Mouse (Mus musculus) brown adipose tissue, adult 24 weeks (tissue): ENCODE data around the gene Spout1. TPM values are rescaled to one million over a fixed set of nuclear protein-coding genes. Genes with fewer than 3 reads are reported as not detected.
"Not testable (repeated sequence)": the region's sequence is repeated elsewhere in the genome, so short reads cannot be mapped to it uniquely, and the experiment has no call there.

Source experiments
- H3K27ac ChIP-seq: fragments of 200-500 bp; replicated peaks from 2 replicates; pipeline ENCODE4 v1.5.1; 2012; ENCODE audit warnings: low read depth, mild to moderate bottlenecking, low read length
- H3K4me1 ChIP-seq: fragments of 200-500 bp; 2 replicates; pipeline ENCODE4 v1.6.1; 2012; ENCODE audit warnings: low read length, mixed read lengths; ENCODE audit not compliant: control insufficient read depth, insufficient read depth, insufficient read length
- H3K4me3 ChIP-seq: fragments of 200-500 bp; 2 replicates; pipeline ENCODE4 v1.5.1; 2012; ENCODE audit warnings: low read depth, mild to moderate bottlenecking, low read length, moderate library complexity; ENCODE audit not compliant: insufficient read depth
- polyA plus RNA-seq: library from polyadenylated mRNA; stranded (reverse); fragments of >200 nt; gene quantifications from 2 replicates; pipeline ENCODE4 v1.2.4, GENCODE M21; 2012; ENCODE audit not compliant: missing spikeins, insufficient read depth, insufficient read length

The Spout1 gene
- polyA plus RNA-seq, 1 experiment, result 12.7 TPM

DNA sequence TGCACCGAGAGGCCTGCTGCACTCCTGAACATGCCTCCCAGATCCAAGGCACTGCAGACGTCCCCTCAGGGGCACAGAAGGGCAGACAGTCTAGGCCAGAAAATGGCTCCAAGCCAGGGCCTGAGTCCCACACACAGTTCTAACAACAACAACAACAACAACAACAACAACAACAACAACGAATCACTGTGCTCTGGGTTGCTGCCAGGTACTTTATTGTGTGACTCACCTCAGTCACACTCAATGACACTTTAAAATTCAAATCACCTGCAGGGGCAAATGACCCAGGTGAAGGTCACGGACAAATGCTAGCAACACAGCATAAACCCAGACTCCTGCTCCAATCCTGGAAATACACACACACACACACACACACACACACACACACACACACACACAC, 19.8 kb upstream of the Spout1 start:
- Histone ChIP-seq H3K4me3 (no peak overlapping the region), H3K27ac (no peak overlapping the region), H3K4me1 (peaks cover 4% of the 10 kb centered on the region; the same call in 1 of the 2 replicates)

DNA sequence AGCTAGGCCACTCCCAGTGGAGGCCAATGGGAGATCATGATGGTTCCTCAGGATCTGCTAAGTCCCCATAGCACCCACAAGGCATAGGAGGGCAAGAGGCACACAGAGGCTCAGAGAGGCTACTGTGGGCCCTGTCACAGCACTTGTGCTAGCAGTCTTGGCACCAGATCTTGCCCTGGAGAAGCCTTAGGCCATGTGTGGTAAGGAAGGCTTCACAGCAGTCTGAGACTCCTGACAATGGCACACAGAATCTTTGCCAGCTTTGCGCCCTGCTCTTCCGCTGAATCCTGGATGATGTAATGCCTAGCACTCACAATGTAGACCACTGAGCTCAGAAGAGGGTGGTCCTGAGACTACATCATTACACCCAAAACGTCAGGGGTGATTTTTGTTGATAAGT, 16.4 kb upstream of the Spout1 start:
- Histone ChIP-seq H3K27ac (no peak overlapping the region), H3K4me3 (no peak overlapping the region), H3K4me1 (peaks cover 2% of the 10 kb centered on the region; the same call in 1 of the 2 replicates)

DNA sequence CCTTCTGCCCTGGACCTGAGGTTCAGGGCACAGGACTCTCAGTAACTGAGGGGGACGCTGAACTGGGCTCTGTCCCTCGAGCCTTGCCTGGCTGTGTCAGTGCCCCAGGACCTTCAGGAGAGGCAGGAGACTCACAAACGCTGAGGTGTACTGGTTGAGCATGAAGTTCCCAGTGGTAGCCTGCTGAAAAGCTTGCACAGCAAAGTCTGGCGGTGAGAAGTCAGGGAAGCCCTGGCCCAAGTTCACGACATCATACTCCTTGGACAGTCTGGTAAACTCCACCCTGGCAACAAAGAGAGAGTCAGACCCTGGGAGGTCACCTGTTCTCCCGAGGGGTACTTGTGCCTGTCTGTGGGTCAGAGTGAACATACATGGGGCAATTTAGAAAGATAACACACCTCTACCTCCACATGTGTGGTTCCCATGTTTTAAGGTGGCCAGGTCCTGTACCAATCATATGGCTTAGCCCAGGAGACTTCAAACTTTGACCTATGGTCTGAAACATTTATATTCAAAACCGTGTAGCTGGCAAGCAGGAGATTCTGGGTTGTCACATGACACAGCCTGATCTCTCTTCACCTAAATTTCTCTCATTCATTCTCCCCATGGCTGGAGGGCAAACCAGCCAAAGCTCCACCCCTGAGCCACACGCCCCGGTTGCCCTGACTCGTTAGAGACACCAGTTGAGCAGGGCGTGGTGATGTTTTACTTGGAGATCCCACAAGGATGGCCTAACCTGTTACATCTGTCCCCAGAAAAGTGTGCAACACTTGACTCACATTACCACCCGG, 13.7 kb upstream of the Spout1 start:
- Histone ChIP-seq H3K4me1 (no peaks in the 10 kb centered on the region), H3K27ac (no peak overlapping the region), H3K4me3 (no peak overlapping the region)

DNA sequence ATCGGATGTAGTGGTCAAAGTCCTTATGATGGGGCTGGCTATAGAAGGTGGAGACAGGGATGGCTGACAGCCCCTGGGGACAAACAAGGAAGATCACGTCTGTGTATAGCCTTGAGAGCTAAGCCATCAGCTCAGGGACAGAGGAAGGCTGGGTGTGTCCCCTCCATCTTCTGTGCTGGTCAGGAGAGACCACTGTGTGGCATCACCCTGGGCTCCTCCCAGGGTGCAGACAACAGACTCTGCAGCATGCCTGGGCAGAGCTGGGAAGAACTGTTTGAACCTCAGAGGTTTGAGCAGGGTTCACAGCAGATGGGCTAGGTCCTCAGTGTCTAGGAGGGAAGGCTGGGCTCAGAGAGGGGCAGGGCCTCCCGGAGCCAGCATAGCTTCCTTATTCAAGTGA, 7.4 kb upstream of the Spout1 start:
- no peaks in the 10 kb centered on the region for H3K4me1 ChIP-seq
- H3K27ac ChIP-seq, result no peak overlapping the region
- no peak overlapping the region for H3K4me3 ChIP-seq

DNA sequence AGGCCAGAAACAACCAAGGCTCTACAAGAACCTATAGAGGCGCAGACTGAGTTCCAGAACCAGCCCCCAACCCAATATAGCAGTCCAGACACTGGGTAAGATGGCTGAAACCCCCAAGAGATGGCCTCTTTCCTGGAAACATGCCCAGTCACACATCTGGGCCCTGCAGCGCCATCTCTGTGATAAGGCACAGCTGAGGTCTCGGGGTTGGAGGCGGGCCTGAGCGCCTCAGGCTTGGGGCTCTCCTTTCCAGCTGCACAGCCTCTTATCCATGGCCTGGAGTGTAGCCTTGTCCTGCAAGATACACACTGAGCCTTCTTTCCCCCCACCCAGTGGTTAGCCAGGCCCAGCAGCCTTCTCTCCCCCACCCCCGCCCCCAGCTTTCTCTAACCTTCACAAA, 7.0 kb upstream of the Spout1 start:
- no peaks in the 10 kb centered on the region for H3K4me1 ChIP-seq
- no peak overlapping the region for H3K27ac ChIP-seq
- no peak overlapping the region for H3K4me3 ChIP-seq

DNA sequence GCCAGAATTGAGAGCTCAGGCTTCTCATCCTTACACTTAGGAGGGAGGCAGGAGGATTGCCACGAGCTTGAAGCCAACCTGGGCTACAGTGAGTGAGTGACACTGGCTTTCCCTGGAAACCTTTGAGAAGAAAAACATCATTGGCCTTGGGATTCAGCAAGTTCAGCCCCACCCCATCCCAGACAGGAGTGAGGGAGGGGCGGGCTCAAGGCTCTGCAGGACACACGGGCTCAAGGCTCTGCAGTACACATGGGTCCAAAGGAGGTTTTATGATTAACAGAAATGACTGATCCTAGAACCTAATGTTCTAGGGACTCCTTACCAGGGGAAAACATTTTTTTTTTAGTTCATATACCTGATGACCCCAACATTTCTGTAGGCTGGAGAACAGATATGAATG, 5.5 kb upstream of the Spout1 start:
- Histone ChIP-seq H3K27ac (no peak overlapping the region), H3K4me3 (no peak overlapping the region), H3K4me1 (no peaks in the 10 kb centered on the region)

DNA sequence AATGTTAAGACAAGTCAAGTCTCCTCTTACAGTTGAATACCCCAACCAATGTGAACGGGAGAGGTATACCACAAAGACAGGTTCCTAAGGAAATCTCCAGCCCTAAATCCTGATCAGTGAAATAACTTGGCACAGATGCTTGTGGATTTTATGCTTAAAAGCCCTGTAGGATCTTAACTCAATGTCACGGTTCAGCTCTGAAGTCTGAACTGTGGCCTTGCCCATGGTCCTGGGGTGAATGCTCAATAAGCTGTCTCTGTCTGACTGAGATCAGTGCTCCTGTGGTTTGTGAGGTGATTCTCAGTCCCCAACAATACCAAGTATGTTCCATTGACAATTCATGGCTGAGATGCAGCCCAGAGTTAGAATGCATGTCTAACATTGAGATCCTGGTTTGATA, 4.2 kb upstream of the Spout1 start:
- Histone ChIP-seq H3K27ac (no peak overlapping the region), H3K4me1 (peaks cover 4% of the 10 kb centered on the region), H3K4me3 (no peak overlapping the region)

DNA sequence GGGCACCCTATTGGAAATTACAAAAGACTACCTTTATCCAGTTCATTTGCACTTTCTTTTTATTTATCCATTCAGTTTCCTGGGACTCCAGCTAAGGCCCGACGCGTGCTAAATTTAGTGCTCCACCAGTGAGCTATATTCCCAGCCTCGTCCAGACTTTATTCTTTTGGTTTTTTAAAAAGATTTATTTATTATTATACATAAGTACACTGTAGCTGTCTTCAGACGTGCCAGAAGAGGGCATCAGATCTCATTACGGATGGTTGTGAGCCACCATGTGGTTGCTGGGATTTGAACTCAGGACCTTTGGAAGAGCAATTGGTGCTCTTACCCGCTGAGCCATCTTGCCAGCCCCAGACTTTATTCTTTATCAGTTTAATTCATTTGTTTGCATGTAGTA, 452 bp upstream of the Spout1 start:
- not testable (repeated sequence) for H3K27ac ChIP-seq, H3K4me1 ChIP-seq
- H3K4me3 ChIP-seq, result peak overlapping the region; percentile 7

DNA sequence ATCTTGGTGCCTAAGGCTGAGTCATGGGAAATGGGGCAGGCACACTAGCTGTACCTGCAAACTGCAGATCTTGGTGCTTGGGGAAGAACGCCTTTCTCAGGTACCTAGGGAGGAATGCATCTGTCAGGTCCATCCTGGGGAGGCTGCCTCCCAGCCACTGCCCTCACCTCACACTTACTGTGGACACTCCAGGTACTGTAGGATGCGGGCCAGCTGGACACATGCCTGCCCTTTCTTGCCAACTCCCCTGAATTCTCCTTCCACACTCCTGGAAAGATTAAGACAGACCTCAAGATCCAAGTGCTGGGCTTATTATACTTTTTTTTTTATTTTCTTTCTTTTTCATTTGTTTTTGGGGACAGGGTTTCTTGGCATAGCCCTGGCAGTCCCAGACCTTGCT, 1.7 kb downstream of the Spout1 start:
- Histone ChIP-seq H3K27ac (no peak overlapping the region), H3K4me1 (peaks cover 12% of the 10 kb centered on the region), H3K4me3 (no peak overlapping the region)

DNA sequence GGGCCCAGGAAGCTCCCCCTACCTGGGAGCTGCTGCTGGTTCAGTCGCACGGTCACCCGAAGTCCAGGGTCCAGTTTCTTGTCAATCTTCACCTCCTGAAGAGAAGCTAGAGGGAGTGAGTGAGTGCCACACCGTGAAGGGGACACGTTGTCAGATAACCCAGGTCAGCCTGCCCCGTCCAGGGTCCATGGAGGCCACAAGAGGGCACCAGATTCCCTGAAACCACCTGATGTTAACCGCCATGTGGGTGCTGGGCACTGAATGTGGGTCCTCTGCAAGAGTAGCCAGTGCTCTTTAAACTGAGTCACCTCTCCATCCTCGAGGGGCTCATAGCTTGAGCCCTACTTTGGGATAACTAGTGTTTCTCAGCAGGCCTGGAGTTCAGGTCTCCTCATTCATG, 2.4 kb downstream of the Spout1 start:
- Histone ChIP-seq H3K4me1 (peaks cover 12% of the 10 kb centered on the region), H3K27ac (no peak overlapping the region), H3K4me3 (no peak overlapping the region)

DNA sequence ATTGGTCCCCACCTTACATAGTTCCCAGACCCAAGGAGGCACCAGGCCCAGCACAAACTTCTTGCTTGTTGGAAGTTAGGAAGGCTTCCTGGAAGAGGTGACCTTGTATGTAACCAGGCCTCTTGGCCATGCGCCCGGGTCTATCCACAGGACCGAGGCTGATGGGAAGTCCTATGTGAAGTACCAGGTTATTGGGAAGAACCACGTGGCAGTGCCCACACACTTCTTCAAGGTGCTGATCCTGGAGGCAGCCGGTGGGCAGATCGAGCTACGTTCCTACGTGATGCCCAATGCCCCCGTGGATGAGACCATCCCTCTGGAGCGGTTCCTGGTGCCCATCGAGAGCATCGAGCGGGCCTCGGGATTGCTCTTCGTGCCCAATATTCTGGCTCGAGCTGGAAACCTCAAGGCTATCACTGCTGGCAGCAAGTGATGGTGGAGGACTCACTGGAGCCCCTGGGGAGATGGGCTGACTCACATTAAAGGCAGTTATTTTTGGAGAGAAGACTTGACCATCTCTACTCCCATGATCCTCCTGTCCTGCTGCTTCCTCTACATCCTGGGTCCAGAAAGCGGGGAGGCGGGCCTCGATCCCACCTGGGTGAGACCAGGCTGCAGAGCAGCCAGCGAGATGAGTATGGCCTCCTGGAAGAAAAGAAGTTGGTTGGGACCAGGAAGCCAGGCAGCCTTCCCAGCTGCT, 4.6 kb downstream of the Spout1 start:
- Histone ChIP-seq H3K27ac (no peak overlapping the region), H3K4me3 (no peak overlapping the region), H3K4me1 (peaks cover 12% of the 10 kb centered on the region)

DNA sequence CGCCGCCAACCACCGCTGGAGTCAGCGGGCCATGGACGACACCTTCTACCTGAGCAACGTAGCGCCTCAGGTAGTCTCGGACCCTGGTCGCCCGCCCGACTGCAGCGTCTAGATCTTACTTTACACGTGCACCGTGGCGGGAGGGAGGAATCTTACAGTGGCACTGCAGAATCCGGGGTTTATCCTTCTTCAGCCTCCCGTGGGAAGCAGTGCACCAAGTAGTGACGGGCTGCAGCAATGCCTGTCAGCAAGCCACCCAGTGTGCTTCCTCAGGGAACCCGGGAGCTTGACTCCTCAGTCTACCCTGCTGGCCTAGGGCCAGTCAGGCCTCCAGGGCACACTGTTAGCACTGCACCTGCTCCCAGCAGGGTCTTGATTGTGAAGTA, 6.3 kb downstream of the Spout1 start:
- peaks cover 3% of the 10 kb centered on the region for H3K4me1 ChIP-seq
- no peak overlapping the region for H3K27ac ChIP-seq
- H3K4me3 ChIP-seq, result peak overlapping the region; percentile 72

DNA sequence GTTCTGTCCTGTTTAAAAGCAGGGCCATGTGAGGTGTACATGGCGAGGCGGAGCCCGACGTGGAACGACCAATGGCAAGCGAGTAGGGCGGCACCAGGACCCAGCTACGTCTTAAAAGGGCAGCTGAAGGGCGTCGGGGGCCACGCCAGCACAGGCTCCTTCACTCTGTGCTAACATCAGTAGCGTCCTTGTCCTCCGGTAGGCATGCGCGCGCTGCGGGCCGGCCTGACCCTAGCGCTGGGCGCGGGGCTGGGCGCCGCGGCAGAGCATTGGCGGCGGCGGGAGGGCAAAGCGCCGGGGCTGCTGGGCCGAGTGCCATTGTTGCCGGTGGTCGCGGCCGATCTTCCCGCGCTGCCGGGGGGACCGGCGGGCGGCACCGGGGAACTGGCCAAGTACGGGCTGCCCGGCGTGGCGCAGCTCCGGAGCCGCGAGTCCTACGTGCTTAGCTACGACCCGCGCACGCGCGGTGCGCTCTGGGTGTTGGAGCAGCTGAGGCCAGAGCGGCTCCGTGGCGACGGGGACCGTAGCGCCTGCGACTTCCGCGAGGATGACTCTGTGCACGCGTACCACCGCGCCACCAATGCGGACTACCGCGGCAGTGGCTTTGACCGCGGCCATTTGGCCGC, 6.8 kb downstream of the Spout1 start, which contains the start of gene Endog:
Gene Endog, plus strand, starts transcription at position 123 of the 626 bp plus-strand sequence.
- Histone ChIP-seq H3K27ac (peak within 1 kb of the TSS; percentile 60), H3K4me3 (peak within 1 kb of the TSS; percentile 72), H3K4me1 (peaks cover 3% of the 10 kb centered on the region; the same call in 1 of the 2 replicates)

DNA sequence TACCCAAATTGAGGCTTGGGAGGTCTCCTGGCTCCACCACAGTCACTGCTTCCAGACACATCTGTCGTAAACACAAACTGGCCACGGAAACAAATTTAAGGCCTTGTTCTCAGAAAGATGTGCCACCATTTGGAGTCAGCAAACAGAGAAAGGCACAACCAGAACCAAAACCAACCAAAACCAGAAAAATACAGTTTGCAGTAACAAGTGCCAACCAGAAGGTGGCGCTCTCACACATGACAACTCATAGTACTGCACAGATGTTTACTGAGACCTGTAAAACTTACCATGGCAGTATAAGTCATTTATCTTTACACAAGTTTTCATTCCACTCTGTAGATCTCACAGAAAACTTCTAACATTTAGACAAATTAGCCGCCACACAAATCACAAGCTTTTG, 11.6 kb downstream of the Spout1 start:
- no peak overlapping the region for H3K27ac ChIP-seq
- H3K4me1 ChIP-seq, result no peaks in the 10 kb centered on the region
- H3K4me3 ChIP-seq, result no peak overlapping the region

DNA sequence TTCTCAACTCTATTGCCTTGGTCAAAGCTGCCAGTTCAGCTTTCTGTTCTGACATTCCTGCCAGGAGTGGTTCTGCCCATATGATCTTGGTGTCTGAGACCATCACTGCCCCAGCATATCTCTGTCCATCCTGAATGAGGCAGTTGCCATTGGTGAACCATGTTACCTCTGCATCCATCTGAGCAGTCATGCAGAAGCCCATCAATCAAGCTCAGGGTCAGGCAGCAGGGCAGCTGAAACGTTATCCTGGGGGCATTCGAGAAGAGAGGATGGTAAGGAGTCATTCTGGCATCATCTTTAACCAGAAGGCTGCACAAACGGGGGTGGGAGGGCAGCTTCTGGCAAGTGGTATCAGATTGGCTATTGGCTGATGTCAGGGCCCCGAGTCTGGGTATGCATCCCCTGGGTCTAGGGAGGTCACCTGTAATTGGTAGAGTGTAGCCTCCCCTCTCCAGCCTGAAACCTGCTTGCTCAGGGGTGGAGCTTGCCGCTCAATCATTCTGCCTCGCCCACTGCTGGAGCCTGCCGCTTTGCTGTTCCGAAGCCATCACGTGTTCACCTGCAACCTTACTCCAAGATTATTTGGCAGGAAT, 13.8 kb downstream of the Spout1 start:
- H3K4me1 ChIP-seq, result no peaks in the 10 kb centered on the region
- H3K27ac ChIP-seq, result no peak overlapping the region
- H3K4me3 ChIP-seq, result no peak overlapping the region
